ENCODE assay signal across 19 mouse cellular contexts in genomic region chr14:76364034-76364433, GRCm38 (mm10).
"Had no signal": no experiment of that assay in that cellular context is flagged by ENCODE, and none has a peak within 500 bp of the region (broad histone marks: within the 10 kb centered on the region; RNA-seq: fewer than 3 reads in every experiment).

No protein-coding gene starts in this region.

- H3K4me1 ChIP-seq: kidney, embryonic 15.5 days; limb, embryonic 13.5 days; liver, embryonic 12.5 days; liver, embryonic 15.5 days; midbrain, embryonic 12.5 days; neural tube, embryonic 13.5 days had no signal

- H3K9ac ChIP-seq: kidney, embryonic 15.5 days; limb, embryonic 13.5 days; liver, embryonic 12.5 days; liver, embryonic 15.5 days; lung, embryonic 15.5 days; midbrain, embryonic 12.5 days; neural tube, embryonic 13.5 days had no signal

- H3K4me2 ChIP-seq: kidney, embryonic 15.5 days; limb, embryonic 13.5 days; liver, embryonic 12.5 days; liver, embryonic 15.5 days; lung, embryonic 15.5 days; midbrain, embryonic 12.5 days; neural tube, embryonic 13.5 days had no signal

- H3K9me3 ChIP-seq: limb, embryonic 10.5 days; limb, embryonic 13.5 days; liver, embryonic 15.5 days; lung, embryonic 15.5 days had no signal

- H3K27me3 ChIP-seq: kidney, embryonic 15.5 days; limb, embryonic 13.5 days; liver, embryonic 12.5 days; liver, embryonic 15.5 days; lung, embryonic 15.5 days; midbrain, embryonic 12.5 days; neural tube, embryonic 13.5 days had no signal

- DNase-seq: kidney, postnatal 10 days; kidney, postnatal 36 days; liver; lung, adult 18-20 months; lung, postnatal 10 days; lung, postnatal 4 days; retina, postnatal 1 day; thymus, adult 18-20 months; thymus, postnatal 36 days had no signal

- H3K27ac ChIP-seq: kidney, embryonic 15.5 days; limb, embryonic 10.5 days; limb, embryonic 13.5 days; liver, embryonic 12.5 days; liver, embryonic 15.5 days; lung, embryonic 15.5 days; midbrain, embryonic 12.5 days; neural tube, embryonic 13.5 days had no signal

- H3K36me3 ChIP-seq: kidney, embryonic 15.5 days; limb, embryonic 10.5 days; limb, embryonic 13.5 days; liver, embryonic 12.5 days; liver, embryonic 15.5 days; lung, embryonic 15.5 days; midbrain, embryonic 12.5 days; neural tube, embryonic 13.5 days had no signal

- H3K4me3 ChIP-seq: kidney, embryonic 15.5 days; limb, embryonic 10.5 days; limb, embryonic 13.5 days; liver, embryonic 12.5 days; liver, embryonic 15.5 days; lung, embryonic 15.5 days; midbrain, embryonic 12.5 days; myocyte; neural tube, embryonic 13.5 days had no signal

- ATAC-seq: liver, embryonic 12.5 days; midbrain, embryonic 16.5 days had no signal
